Mouse (Mus musculus) gastrocnemius, adult 18-20 months (tissue): ENCODE results near the gene Il1r2. TPM values are rescaled to one million over a fixed set of nuclear protein-coding genes. Genes with fewer than 3 reads are reported as not detected.

Experiments
- DNase-seq: peaks from one replicate; pipeline ENCODE4 v3.0.0; 2021; ENCODE audit warnings: low spot score
- total RNA-seq, 2 experiments: library from RNA; stranded (reverse); gene quantifications; 2 replicates each; pipeline ENCODE4 v1.2.3; 2021

Il1r2 gene
- total RNA-seq, 2 experiments from 2014 or later: 0.50 to 1.0 TPM

GRCm38 (mm10) chr1:40129321-40129720 is 55.4 kb downstream of the Il1r2 start:
- DNase-seq: no peak

GRCm38 (mm10) chr1:40131631-40132030 is 57.8 kb downstream of the Il1r2 start:
- DNase-seq: no peak

- DNase-seq: no peak
Observed at GRCm38 (mm10) chr1:40132721-40133120, 58.8 kb downstream of the Il1r2 start.

DNA sequence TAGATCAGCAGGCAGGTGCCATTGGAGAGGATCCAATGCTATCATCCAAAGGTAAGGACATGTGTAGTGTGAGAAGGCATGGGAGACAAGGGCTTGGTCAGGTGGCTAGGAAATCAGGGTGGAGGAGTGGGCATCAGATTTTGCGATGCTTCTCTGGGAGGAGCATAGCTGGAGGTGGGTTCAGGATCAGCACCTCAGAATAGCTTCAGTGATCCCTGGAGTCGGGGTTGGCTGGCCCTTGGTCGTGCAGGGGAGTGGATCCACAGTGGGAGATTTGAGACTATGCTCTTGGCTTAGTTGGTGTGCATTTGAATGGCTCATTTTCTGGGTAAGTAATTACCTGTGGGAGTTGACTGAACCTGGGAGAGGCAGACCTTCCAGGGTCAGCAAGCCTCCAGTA is 59.7 kb downstream of the Il1r2 start:
- DNase-seq: no peak

- peak; percentile 87 for DNase-seq
Observed at GRCm38 (mm10) chr1:40139798-40140532, 66.1 kb downstream of the Il1r2 start.

DNA sequence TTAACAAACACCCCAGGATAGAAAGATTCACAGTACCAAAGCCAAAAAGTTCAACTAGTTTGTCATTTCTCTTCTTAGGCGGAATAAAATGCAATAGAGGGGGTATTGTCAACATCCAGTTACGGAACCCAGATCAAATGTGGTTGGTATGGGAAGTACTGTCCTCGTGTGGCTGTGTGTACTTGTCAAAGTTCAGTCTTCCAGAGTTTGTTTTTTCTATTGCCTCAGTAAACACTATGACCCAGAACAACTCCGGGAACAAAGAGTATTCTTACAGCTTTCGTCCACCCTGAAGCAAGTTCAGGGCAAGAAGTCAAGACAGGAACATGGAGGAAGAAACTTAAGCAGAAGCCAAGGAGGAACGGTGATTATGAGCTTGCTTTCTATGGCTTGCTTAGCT is 82.2 kb downstream of the Il1r2 start:
- DNase-seq: no peak

DNA sequence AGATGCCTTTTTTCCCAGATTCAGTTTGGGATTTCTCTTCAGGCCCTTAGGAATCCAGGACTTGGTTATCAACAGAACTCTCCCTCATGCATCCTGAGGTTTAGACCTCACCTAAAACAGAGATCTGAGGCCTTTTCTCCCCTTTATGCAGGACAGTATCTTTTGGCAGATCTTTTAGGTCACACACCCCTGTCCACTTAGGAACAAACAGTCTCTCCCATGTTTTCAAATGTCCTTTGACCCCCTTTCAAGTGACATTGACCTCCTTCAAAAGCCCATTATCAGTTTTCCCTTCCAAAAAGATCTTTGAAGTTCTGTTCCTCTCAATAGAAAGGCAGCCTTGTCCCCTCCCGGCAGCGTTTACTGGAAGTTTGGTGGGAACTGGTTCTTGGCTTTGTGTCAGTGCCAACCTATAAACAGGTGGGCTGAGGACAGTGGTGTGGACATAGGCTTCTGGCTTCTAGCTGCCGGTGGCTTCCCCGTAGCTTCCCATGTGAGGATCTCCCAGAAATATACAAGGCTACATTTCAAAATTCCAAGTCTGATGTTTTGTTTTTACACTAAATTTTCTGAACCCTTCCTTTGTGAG is 89.5 kb downstream of the Il1r2 start:
- DNase-seq: no peak

GRCm38 (mm10) chr1:40164331-40164730 is 90.5 kb downstream of the Il1r2 start:
- DNase-seq: no peak

DNA sequence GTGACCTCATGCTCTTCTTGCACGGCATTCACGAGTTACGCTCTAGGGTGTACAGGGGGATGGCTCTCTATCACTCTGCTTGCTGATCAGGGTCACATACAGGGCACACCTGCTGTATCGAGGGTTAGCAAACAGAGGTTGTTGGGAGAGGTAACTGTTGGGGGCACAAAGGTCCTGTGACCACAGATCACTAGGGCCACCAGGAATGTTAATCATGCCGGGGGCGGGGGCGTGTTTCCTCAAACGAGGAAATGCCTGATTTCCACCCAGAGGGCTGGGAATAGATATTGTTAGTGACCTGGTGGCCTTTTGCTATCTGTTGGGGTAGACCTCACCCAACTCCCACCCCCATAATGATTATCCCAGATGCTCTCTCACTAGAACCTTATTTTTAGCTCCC is 93.7 kb downstream of the Il1r2 start:
- DNase-seq: no peak

- peak; percentile 50 for DNase-seq
Observed at GRCm38 (mm10) chr1:40171878-40172277, 98.0 kb downstream of the Il1r2 start.

DNA sequence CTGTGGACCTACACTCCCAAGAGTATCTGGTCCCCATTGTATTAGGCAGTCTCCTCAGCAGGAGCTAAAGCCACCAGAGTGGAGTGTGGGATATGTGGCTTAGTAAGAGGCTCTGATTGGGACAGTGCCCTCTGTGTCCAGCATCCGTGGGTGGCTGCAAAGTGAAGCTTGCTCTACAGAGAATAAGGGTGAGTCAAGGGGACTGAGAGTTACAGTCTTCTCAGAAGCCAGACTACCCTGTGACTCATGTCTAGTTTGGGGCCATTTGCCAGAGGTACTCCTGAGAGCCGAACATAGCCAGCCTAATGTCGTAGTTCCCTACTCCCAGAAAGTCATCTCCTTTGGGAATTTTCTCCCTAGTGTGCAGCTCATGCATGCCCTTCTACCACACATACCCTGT is 100.3 kb downstream of the Il1r2 start:
- peak; percentile 25 for DNase-seq

Other genes with a start within 250 kb of the Il1r2 start
- 10 to 100 TPM; 15.2 to 20.9 TPM for gene Map4k4, start 173.2 kb upstream of the Il1r2 start, total RNA-seq
- gene Il1r1, start 151.0 kb downstream of the Il1r2 start, total RNA-seq: 1 to 10 TPM; 2.7 to 3.4 TPM